Mouse (Mus musculus) C2C12 (cell line): Measurements from ENCODE around the gene Slc6a4. TPM values are rescaled to one million over a fixed set of nuclear protein-coding genes. Genes with fewer than 3 reads are reported as not detected.
A peak's percentile ranks its signal among the peaks of the same experiment; 100 is the strongest.

ENCODE experiments used
- H3K27me3 ChIP-seq: one replicate; pipeline ENCODE4 v1.6.1; 2011; ENCODE audit not compliant: control insufficient read depth, insufficient read depth, insufficient read length
- H3K36me3 ChIP-seq: one replicate; pipeline ENCODE4 v1.6.1; 2011; ENCODE audit not compliant: control insufficient read depth, insufficient read depth
- H3K4me3 ChIP-seq: one replicate; pipeline ENCODE4 v1.5.1; 2011; ENCODE audit warnings: mild to moderate bottlenecking, control low read depth; ENCODE audit not compliant: poor library complexity, insufficient read depth, severe bottlenecking
- H3K79me2 ChIP-seq: one replicate; pipeline ENCODE4 v1.6.1; 2011; ENCODE audit not compliant: control insufficient read depth, insufficient read depth
- H3K79me3 ChIP-seq: one replicate; pipeline ENCODE4 v1.6.1; 2011; ENCODE audit warnings: low read depth, control low read depth
- H3ac ChIP-seq: one replicate; pipeline ENCODE3; 2011; ENCODE audit warnings: low read depth; ENCODE audit not compliant: control insufficient read depth, insufficient read length
- CEBPB ChIP-seq: IDR thresholded peaks from one replicate; pipeline ENCODE4 v1.6.1; 2011; ENCODE audit warnings: low read depth, mild to moderate bottlenecking, control low read depth, moderate library complexity
- CTCF ChIP-seq: IDR thresholded peaks from one replicate; pipeline ENCODE4 v1.5.1; 2011; ENCODE audit not compliant: control insufficient read depth, insufficient read depth, insufficient read length
- FOSL1 ChIP-seq: IDR thresholded peaks from one replicate; pipeline ENCODE4 v1.8.0; 2011; ENCODE audit warnings: mild to moderate bottlenecking, low read length; ENCODE audit not compliant: poor library complexity, insufficient read depth, severe bottlenecking
- MAX ChIP-seq: IDR thresholded peaks from one replicate; pipeline ENCODE4 v1.6.1; 2011; ENCODE audit warnings: mild to moderate bottlenecking, control low read depth
- MYOD1 ChIP-seq: IDR thresholded peaks from one replicate; pipeline ENCODE4 v1.6.1; 2011; ENCODE audit warnings: low read depth; ENCODE audit not compliant: control insufficient read depth, insufficient read length
- MYOG ChIP-seq: IDR thresholded peaks from one replicate; pipeline ENCODE4 v1.6.1; 2011; ENCODE audit not compliant: control insufficient read depth, insufficient read length; ENCODE audit errors: extremely low read depth
- USF1 ChIP-seq: IDR thresholded peaks from one replicate; pipeline ENCODE4 v1.6.1; 2011; ENCODE audit warnings: low read depth, mild to moderate bottlenecking, control low read depth, moderate library complexity
- long read RNA-seq, 2 experiments: library from polyadenylated mRNA; unstranded; transcript quantifications; one replicate each; pipeline ENCODE4 v2.0.0; 2019 to 2020
- polyA plus RNA-seq: library from polyadenylated mRNA; unstranded; fragments of >200 nt; fragmentation: generic; extraction: Trizol; gene quantifications from one replicate; pipeline ENCODE4 v1.2.1, GENCODE M21; 2012; ENCODE audit warnings: missing spikeins

Gene Slc6a4
- polyA plus RNA-seq: 0.06 TPM
- long read RNA-seq, experiment 1: 0 reads
- long read RNA-seq, experiment 2: 0 reads

DNA sequence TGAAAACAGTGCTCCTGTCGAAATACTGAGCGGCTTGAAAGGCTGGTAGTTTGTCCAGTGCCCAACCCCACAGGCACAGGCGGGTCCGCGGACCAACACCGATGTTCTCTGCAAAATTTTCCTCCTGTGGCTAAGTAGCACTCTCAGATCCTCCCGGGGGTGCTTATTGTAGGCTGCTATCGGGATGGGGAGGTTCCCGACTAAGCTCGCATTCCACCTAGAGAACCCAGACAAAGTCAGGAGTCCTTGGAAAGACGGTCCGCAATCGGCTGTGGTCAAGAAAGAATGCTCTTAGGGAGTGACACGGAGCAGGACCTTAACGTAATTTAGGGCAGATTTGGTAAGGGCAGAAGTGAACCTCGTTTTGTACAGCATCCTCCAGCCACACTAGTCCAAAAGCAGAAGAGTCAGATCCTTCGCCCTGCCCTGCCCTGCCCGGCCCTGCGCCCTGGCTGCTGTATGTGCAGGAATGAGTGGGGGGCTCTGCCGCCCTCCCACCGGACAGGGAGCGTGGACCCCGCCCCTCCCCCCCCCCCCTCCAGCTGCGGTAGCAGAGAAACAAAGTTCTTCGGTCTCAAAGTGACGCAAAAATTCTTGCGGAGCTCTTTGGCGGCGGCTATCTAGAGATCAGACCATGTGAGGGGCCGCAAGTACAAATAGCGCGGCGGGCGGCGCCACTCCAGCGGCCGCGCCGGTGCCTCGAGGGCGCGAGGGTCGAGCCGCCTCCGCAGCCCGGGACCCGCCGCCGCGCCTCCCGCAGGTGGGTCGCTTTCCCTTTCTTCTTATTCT is at the start of gene Slc6a4:
Gene Slc6a4 (plus strand): TSS at position 688 of the 789 bp plus-strand sequence.
- TF ChIP-seq MAX (no peak), MYOG (no peak), FOSL1 (no peak), CTCF (no peak), USF1 (no peak), CEBPB (no peak), MYOD1 (no peak)
- Histone ChIP-seq H3K79me3 (no peaks in the 10 kb centered on the region), H3K4me3 (peak within 1 kb of the TSS; percentile 25), H3ac (peak within 1 kb of the TSS; percentile 57), H3K27me3 (no peaks in the 10 kb centered on the region), H3K79me2 (no peaks in the 10 kb centered on the region), H3K36me3 (no peaks in the 10 kb centered on the region)

DNA sequence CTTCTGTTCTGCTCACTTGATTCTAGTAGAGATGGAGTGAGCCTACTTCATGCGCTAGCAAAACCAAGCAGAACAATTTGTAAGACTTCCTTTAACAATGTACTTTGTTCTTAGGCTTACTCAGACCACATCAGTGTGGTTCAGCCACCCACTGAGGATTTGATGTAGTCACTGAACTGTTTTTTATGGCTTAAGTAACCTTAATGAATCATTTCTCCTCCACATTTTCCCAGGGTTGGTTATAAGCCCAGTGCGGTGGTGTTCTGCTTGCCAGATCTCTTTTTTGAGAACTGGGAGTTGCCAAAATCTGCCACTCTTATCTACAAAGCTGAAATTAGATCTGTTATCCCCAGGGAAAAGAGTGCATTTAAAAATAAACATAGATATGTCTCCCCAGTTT is 44.9 kb upstream of the Slc6a4 start:
- Histone ChIP-seq H3K4me3 (no peak overlapping the region), H3ac (no peak overlapping the region), H3K36me3 (peaks cover 86% of the 10 kb centered on the region), H3K79me3 (no peaks in the 10 kb centered on the region), H3K27me3 (no peaks in the 10 kb centered on the region), H3K79me2 (peaks cover 14% of the 10 kb centered on the region)
- TF ChIP-seq MYOG (no peak), CEBPB (no peak), MYOD1 (no peak), CTCF (no peak), FOSL1 (no peak), MAX (no peak), USF1 (no peak)

DNA sequence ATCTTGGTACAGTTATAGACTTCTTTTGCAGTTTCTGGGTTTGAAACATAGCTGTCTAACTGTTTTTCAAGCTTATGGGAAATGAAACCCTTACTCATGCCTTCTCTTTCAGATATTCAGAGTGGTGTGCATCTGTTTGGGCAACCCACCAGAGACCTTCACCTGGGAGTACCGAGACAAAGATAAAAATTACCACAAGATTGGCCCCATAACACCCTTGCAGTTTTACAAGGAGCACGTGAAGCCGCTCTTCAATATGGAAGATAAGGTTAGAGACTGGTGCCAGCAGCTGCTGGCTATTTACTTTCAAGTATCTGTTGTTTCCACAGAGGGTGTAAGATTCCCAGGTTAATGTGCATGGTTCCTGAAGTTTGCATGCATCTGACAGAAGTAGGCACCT is 32.7 kb upstream of the Slc6a4 start:
- no peaks in the 10 kb centered on the region for H3K79me3 ChIP-seq
- no peaks in the 10 kb centered on the region for H3K27me3 ChIP-seq
- H3K4me3 ChIP-seq: no peak overlapping the region
- no peaks in the 10 kb centered on the region for H3K79me2 ChIP-seq
- peaks cover 92% of the 10 kb centered on the region for H3K36me3 ChIP-seq
- no peak overlapping the region for H3ac ChIP-seq
- TF ChIP-seq MAX: no peak
- no peak for TF ChIP-seq MYOG
- no peak for TF ChIP-seq USF1
- TF ChIP-seq FOSL1: no peak
- TF ChIP-seq CEBPB: no peak
- TF ChIP-seq CTCF: no peak
- no peak for TF ChIP-seq MYOD1

DNA sequence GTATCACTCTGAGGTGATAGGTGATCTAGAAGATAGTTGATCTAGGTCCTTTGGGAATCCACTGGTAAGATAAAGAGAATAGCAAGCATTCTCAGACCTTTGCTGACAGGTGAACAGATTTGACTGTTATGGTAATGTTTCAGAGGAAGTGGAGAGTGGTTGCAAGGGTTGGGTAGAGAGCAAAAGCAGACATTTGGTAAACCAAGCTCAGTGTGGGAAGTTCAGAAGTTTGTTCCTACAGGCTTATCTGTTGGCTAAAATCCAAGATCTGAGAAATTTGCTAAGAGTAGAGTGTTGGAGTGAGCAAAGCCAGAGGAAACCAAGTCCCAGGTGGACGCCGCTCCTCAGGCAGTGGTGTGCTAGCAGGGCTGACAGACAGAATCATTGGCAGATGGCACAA is 28.1 kb upstream of the Slc6a4 start:
- Histone ChIP-seq H3K36me3 (peaks cover 88% of the 10 kb centered on the region), H3K4me3 (no peak overlapping the region), H3K79me3 (no peaks in the 10 kb centered on the region), H3K79me2 (no peaks in the 10 kb centered on the region), H3K27me3 (no peaks in the 10 kb centered on the region), H3ac (no peak overlapping the region)
- TF ChIP-seq CEBPB (no peak), USF1 (no peak), MYOG (no peak), MYOD1 (no peak), MAX (no peak), CTCF (no peak), FOSL1 (no peak)

DNA sequence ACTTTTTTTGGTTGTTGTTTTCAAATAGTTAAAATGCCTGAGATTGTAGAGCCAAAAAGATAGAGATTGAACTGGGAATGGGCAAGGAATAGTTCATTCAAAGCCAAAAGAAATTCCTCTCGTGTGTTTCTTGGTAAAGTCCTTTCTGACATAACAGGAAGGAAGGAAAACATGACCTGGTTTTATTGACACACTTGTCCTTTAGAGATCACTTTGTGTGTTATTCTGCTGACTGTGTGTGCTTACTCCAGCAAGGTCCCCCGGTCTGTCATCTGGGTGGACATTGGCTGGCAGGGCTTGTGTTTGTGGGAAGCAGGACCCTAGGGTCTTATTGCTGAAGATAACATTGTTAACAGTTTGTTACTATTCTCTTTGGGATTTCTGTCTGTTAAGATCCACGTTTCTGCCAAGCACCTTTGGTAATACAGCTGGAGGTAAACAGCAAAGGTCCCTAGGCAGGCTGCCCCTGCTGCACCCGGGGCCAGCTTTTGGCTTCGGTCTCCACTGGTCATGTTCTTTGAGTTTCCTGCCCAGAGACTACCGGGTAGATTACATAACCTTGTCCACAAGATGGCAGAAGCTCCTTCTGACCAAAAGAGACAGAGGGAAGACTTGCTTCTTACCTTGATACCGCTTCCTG is 23.6 kb upstream of the Slc6a4 start:
- Histone ChIP-seq H3K79me3 (no peaks in the 10 kb centered on the region), H3K36me3 (peaks cover 81% of the 10 kb centered on the region), H3K79me2 (no peaks in the 10 kb centered on the region), H3K27me3 (no peaks in the 10 kb centered on the region), H3ac (no peak overlapping the region), H3K4me3 (no peak overlapping the region)
- no peak for TF ChIP-seq CEBPB
- no peak for TF ChIP-seq FOSL1
- TF ChIP-seq MYOD1: no peak
- TF ChIP-seq CTCF: no peak
- no peak for TF ChIP-seq MAX
- TF ChIP-seq MYOG: no peak
- no peak for TF ChIP-seq USF1
